Mouse (Mus musculus) thymus, adult 2 months (tissue): ENCODE data around the gene Gm37240.

Experiments used
- CTCF ChIP-seq: fragments of 200-500 bp; IDR thresholded peaks from 2 replicates; pipeline ENCODE4 v1.5.1; 2012; ENCODE audit warnings: mild to moderate bottlenecking, control low read depth, low read length, moderate library complexity, borderline replicate concordance; ENCODE audit not compliant: control insufficient read depth, poor library complexity, insufficient read depth; ENCODE audit errors: extremely low read depth
- POLR2A ChIP-seq: fragments of 200-500 bp; IDR thresholded peaks from 2 replicates; pipeline ENCODE4 v1.6.1; 2012; ENCODE audit warnings: mild to moderate bottlenecking, low read length, control low read depth, moderate library complexity; ENCODE audit not compliant: control insufficient read depth, poor library complexity, insufficient read depth; ENCODE audit errors: extremely low read depth

GRCm38 (mm10) chr3:84610183-84610710, 1277.1 kb downstream of the Gm37240 start:
- TF ChIP-seq CTCF (no peak), POLR2A (no peak)
